Mouse (Mus musculus): ENCODE measurements around the gene Nrxn3. TPM values are rescaled to one million over a fixed set of nuclear protein-coding genes. Genes with fewer than 3 reads are reported as not detected.

Gene Nrxn3
- polyA plus RNA-seq, 1 experiment from 2014 or later, result 1.6 TPM

DNA sequence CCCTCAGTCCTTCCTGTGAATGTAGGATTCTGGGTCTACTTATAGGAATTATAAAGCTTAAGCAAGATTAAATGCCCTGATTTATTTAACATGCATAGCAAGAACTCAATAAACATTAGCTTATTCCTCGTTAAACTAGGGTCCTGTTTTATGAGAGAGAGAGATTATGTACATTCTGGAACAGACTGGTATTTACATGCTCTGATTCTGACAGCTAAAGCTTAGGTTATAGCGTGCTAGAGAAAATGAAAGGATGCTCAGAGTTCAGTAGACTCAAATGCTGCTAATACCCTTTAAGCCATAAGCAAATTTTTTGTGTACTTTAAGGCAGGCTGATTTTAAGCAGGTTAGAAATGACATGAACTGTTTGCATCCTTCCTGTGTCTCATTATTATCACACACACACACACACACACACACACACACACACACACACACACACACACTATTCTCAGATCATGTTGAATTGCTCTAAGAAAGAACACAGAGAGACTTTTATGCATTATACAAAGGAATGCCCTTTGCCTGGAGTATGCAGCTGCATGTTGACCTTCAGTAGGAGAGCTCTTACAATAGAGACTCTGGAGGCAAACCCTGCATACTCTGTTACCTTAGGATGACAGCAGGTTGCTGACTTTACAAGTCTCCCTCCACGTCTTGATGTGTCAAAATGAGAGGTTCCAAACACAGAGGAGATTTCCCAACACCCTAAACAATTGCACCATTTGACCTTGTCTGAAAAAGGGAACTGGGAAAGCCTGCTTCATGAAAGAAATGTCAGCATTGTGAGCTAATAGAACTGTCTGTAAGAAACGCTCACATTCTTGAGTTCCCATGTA is 568.3 kb downstream of the Nrxn3 start:
- no peaks in the 10 kb centered on the region for H3K4me1 ChIP-seq
- WGBS, result 42% methylated on average over 4 of the region's 4 CpGs
- H3K4me2 ChIP-seq, result no peak overlapping the region
- no peak for ATAC-seq (ENCODE audit: extremely low read depth, insufficient number of reproducible peaks, low FRiP score, low TSS enrichment)
- no peaks in the 10 kb centered on the region for H3K36me3 ChIP-seq
- no peaks in the 10 kb centered on the region for H3K27me3 ChIP-seq (replicated peaks)
- no peak overlapping the region for H3K4me3 ChIP-seq
- H3K9me3 ChIP-seq, result no peaks in the 10 kb centered on the region
- H3K9ac ChIP-seq, result no peak overlapping the region
- H3K27ac ChIP-seq (replicated peaks), result no peak overlapping the region

- no peaks in the 10 kb centered on the region for H3K4me1 ChIP-seq
- H3K36me3 ChIP-seq, result no peaks in the 10 kb centered on the region
- H3K9me3 ChIP-seq, result no peaks in the 10 kb centered on the region
- ATAC-seq (ENCODE audit: extremely low read depth, insufficient number of reproducible peaks, low FRiP score, low TSS enrichment), result no peak
- WGBS, result 32% methylated on average over 4 of the region's 4 CpGs
- H3K9ac ChIP-seq, result no peak overlapping the region
- H3K4me2 ChIP-seq, result no peak overlapping the region
- no peak overlapping the region for H3K27ac ChIP-seq (replicated peaks)
- no peak overlapping the region for H3K4me3 ChIP-seq
- no peaks in the 10 kb centered on the region for H3K27me3 ChIP-seq (replicated peaks)
Observed at GRCm38 (mm10) chr12:89302011-89302410, 579.3 kb downstream of the Nrxn3 start.

DNA sequence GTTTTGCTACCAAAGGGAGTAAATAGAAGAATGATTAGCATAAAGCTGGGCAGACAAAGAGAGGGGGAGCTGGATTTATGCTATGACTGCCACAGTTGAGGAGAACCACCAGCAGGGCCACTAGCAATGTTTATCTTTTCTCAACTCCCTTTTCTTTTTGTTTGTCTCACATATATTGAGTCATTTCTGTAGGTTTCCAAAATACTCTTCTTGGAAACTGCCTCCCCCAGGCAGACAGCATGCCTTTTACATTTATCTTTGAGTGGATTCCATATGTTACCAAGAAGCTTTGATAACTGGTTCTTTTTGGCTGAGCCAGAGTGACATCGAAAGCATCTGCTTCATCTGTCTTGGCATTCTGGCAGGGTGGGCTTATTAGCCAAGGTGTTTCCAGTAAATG is 587.5 kb downstream of the Nrxn3 start:
- H3K4me3 ChIP-seq, result no peak overlapping the region
- WGBS, result 88% methylated on average over 1 of the region's 1 CpGs
- H3K9me3 ChIP-seq, result no peaks in the 10 kb centered on the region
- ATAC-seq (ENCODE audit: extremely low read depth, insufficient number of reproducible peaks, low FRiP score, low TSS enrichment), result no peak
- no peak overlapping the region for H3K4me2 ChIP-seq
- no peak overlapping the region for H3K9ac ChIP-seq
- H3K27me3 ChIP-seq (replicated peaks), result no peaks in the 10 kb centered on the region
- H3K4me1 ChIP-seq, result no peaks in the 10 kb centered on the region
- no peaks in the 10 kb centered on the region for H3K36me3 ChIP-seq
- H3K27ac ChIP-seq (replicated peaks), result no peak overlapping the region

- no peaks in the 10 kb centered on the region for H3K4me1 ChIP-seq
- no peaks in the 10 kb centered on the region for H3K27me3 ChIP-seq (replicated peaks)
- no peak overlapping the region for H3K4me3 ChIP-seq
- no peak overlapping the region for H3K27ac ChIP-seq (replicated peaks)
- no peak overlapping the region for H3K9ac ChIP-seq
- no peaks in the 10 kb centered on the region for H3K36me3 ChIP-seq
- 17% methylated on average over 1 of the region's 1 CpGs for WGBS
- H3K9me3 ChIP-seq, result no peaks in the 10 kb centered on the region
- no peak overlapping the region for H3K4me2 ChIP-seq
- ATAC-seq (ENCODE audit: extremely low read depth, insufficient number of reproducible peaks, low FRiP score, low TSS enrichment), result no peak
Observed at GRCm38 (mm10) chr12:89312586-89312985, 589.9 kb downstream of the Nrxn3 start.

GRCm38 (mm10) chr12:89325864-89326560 is 603.3 kb downstream of the Nrxn3 start:
- no peak for ATAC-seq (ENCODE audit: extremely low read depth, insufficient number of reproducible peaks, low FRiP score, low TSS enrichment)
- Histone ChIP-seq H3K4me2 (no peak overlapping the region), H3K27ac (replicated peaks) (no peak overlapping the region), H3K9me3 (no peaks in the 10 kb centered on the region), H3K27me3 (replicated peaks) (no peaks in the 10 kb centered on the region), H3K9ac (no peak overlapping the region), H3K36me3 (no peaks in the 10 kb centered on the region), H3K4me1 (no peaks in the 10 kb centered on the region), H3K4me3 (no peak overlapping the region)
- 58% methylated on average over 8 of the region's 8 CpGs for WGBS

DNA sequence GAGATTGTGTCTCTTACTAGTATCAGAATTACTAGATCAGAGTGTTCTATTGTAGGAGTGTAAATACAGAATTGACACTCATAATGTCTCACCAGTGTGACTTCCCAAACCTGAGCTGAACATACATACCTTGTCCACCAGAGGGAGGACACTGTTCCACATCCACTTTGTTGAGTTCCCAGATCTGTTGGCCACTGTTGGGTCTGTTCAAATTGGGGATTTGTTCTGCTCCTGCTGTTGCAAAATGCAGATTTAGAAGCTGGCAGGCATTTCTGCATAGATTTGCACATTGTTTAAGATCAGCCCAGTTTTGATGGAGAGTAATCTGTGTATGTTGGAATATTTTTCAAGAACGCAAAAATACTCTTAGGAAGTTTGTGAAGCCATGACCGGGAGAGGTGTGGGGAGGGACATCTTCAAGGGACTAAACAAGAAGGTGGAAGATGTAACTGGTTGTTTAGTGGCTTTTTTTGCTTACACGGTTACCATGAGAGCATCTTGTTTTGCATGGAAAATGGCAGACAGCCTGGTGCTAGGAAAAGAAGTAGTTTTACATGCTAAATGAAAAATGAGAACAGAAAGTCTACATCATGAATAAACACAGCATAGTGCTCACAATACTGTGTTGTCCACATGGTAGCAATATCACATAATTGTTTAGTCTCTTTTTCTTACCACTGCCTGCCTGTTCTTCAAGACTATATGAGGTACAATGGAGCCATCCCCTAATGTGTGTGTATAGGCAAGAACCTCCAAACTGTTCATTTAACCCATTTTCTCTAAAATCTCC is 609.0 kb downstream of the Nrxn3 start:
- H3K4me1 ChIP-seq, result no peaks in the 10 kb centered on the region
- no peaks in the 10 kb centered on the region for H3K36me3 ChIP-seq
- ATAC-seq (ENCODE audit: extremely low read depth, insufficient number of reproducible peaks, low FRiP score, low TSS enrichment), result no peak
- H3K27ac ChIP-seq (replicated peaks), result no peak overlapping the region
- H3K9me3 ChIP-seq, result no peaks in the 10 kb centered on the region
- no peak overlapping the region for H3K4me2 ChIP-seq
- H3K4me3 ChIP-seq, result no peak overlapping the region
- no peaks in the 10 kb centered on the region for H3K27me3 ChIP-seq (replicated peaks)
- WGBS, result 83% methylated on average over 3 of the region's 3 CpGs
- no peak overlapping the region for H3K9ac ChIP-seq

DNA sequence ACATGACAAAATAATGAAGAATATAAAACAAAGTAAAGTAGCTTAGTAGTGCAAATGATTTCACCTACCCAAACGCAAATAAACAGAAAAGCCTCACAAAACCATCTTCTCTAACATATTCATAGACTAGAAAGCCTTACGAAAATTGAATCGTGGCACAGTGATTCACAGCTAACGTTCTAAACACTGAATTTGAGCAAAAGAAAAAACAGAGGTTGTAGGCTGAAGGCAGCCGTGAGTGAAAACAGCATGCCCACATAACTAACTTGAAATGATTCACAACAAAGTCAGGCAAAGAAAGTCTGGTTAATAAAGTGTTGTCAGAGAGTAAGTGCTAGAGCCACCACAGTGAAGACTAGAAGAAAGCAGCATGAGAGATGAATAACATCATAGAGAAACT is 610.8 kb downstream of the Nrxn3 start:
- no peaks in the 10 kb centered on the region for H3K27me3 ChIP-seq (replicated peaks)
- no peak overlapping the region for H3K9ac ChIP-seq
- H3K4me2 ChIP-seq, result no peak overlapping the region
- H3K36me3 ChIP-seq, result no peaks in the 10 kb centered on the region
- no peaks in the 10 kb centered on the region for H3K4me1 ChIP-seq
- no peak overlapping the region for H3K4me3 ChIP-seq
- no peak overlapping the region for H3K27ac ChIP-seq (replicated peaks)
- H3K9me3 ChIP-seq, result no peaks in the 10 kb centered on the region
- no peak for ATAC-seq (ENCODE audit: extremely low read depth, insufficient number of reproducible peaks, low FRiP score, low TSS enrichment)
- 72% methylated on average over 5 of the region's 5 CpGs for WGBS

- ATAC-seq (ENCODE audit: extremely low read depth, insufficient number of reproducible peaks, low FRiP score, low TSS enrichment), result no peak
- Histone ChIP-seq H3K27me3 (replicated peaks) (no peaks in the 10 kb centered on the region), H3K9me3 (no peaks in the 10 kb centered on the region), H3K27ac (replicated peaks) (no peak overlapping the region), H3K9ac (no peak overlapping the region), H3K4me1 (no peaks in the 10 kb centered on the region), H3K4me2 (no peak overlapping the region), H3K36me3 (no peaks in the 10 kb centered on the region), H3K4me3 (no peak overlapping the region)
- WGBS, result 56% methylated on average over 4 of the region's 4 CpGs
Observed at GRCm38 (mm10) chr12:89364850-89365249, 642.2 kb downstream of the Nrxn3 start.

DNA sequence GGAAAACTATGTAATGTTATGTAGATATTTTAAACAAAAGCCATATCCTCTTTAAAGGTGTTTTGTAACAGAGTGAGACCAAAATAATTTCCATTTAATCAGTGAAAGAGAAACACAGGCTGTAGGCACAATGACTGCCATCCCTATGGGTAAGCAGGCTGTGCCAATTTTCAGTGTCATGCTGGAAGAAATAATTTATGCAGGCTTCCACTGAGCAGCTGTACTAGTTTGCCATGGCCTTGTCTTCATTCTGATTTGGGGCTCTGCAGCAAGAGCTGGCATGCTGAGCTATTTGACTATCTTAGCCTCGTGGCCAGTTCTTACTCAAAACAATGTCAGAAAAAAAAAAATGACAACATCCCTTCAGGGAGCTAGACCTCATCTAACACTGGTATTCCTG is 647.3 kb downstream of the Nrxn3 start:
- 50% methylated on average over 1 of the region's 1 CpGs for WGBS
- Histone ChIP-seq H3K36me3 (no peaks in the 10 kb centered on the region), H3K9ac (no peak overlapping the region), H3K27ac (replicated peaks) (no peak overlapping the region), H3K9me3 (no peaks in the 10 kb centered on the region), H3K4me1 (no peaks in the 10 kb centered on the region), H3K4me2 (no peak overlapping the region), H3K27me3 (replicated peaks) (no peaks in the 10 kb centered on the region), H3K4me3 (no peak overlapping the region)
- ATAC-seq (ENCODE audit: extremely low read depth, insufficient number of reproducible peaks, low FRiP score, low TSS enrichment), result no peak

DNA sequence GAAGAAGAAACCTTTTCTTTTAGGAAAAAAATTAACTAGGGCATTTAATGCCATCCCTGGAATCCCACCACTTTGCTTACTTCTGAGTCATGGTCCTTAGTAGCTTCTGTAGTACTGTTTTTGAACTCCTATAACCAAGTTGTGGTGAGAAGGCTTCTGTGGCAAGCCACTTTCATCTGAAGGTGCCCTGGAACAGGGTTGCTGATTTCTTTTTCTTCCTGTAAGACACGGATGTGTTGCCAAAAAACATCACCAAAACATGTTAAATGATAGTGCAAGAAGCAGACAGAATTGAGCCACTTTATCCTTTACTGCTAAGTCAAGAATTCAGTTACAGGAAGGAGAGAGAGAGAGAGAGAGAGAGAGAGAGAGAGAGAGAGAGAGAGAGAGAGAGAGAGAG is 653.9 kb downstream of the Nrxn3 start:
- H3K4me3 ChIP-seq, result no peak overlapping the region
- 47% methylated on average over 1 of the region's 1 CpGs for WGBS
- ATAC-seq (ENCODE audit: extremely low read depth, insufficient number of reproducible peaks, low FRiP score, low TSS enrichment), result no peak
- no peak overlapping the region for H3K27ac ChIP-seq (replicated peaks)
- no peaks in the 10 kb centered on the region for H3K9me3 ChIP-seq
- H3K27me3 ChIP-seq (replicated peaks), result no peaks in the 10 kb centered on the region
- H3K4me1 ChIP-seq, result peaks cover 6% of the 10 kb centered on the region; the same call in 1 of the 2 replicates
- H3K36me3 ChIP-seq, result no peaks in the 10 kb centered on the region
- H3K4me2 ChIP-seq, result no peak overlapping the region
- no peak overlapping the region for H3K9ac ChIP-seq

GRCm38 (mm10) chr12:89377051-89377643 is 654.5 kb downstream of the Nrxn3 start:
- Histone ChIP-seq H3K27ac (replicated peaks) (no peak overlapping the region), H3K4me1 (peaks cover 6% of the 10 kb centered on the region; the same call in 1 of the 2 replicates), H3K4me2 (no peak overlapping the region), H3K27me3 (replicated peaks) (no peaks in the 10 kb centered on the region), H3K9me3 (no peaks in the 10 kb centered on the region), H3K4me3 (no peak overlapping the region), H3K36me3 (no peaks in the 10 kb centered on the region), H3K9ac (no peak overlapping the region)
- WGBS, result 39% methylated on average over 5 of the region's 5 CpGs
- ATAC-seq (ENCODE audit: extremely low read depth, insufficient number of reproducible peaks, low FRiP score, low TSS enrichment), result no peak
